Mouse (Mus musculus) Patski (cell line): ENCODE measurements at regions not wholly inside any gene's neighbourhood (a gene's known extent, or its start where the extent isn't known, plus 50 kb on each side); places are given as distances from the start of the nearest gene placed in this dataset.

Experiments used
- ATAC-seq: fragments of 100-300 bp; one replicate; pipeline ENCODE4 v1.8.0; 2021
- CTCF ChIA-PET: fragments of 350-600 bp; sonication (Branson Sonifier 250); formaldehyde crosslinking; loops from one replicate; lab custom pipeline; 2022; ENCODE audit warnings: inconsistent platforms; lab: Charles Lee
- POLR2A ChIA-PET: fragments of 350-600 bp; sonication (Branson Sonifier 250); formaldehyde crosslinking; loops from one replicate; lab custom pipeline; 2022; ENCODE audit warnings: antibody characterized with exemption, inconsistent platforms; lab: Charles Lee
- DNase-seq: peaks from one replicate; pipeline ENCODE4 v3.0.0-alpha.2; 2011; ENCODE audit warnings: low read depth, low spot score
- H3K27me3 ChIP-seq: fragments of 371-371 bp; one replicate; pipeline ENCODE4 v1.5.1; 2021
- CTCF ChIP-seq: fragments of 100-300 bp; IDR thresholded peaks from one replicate; pipeline ENCODE4 v1.5.1; 2021
- in situ Hi-C: fragments of 300-500 bp; cut with MboI; formaldehyde crosslinking; loops from 3 replicates; pipeline ENCODE4 v1.11.1; 2018; ENCODE audit warnings: low pct_unique_long_range_greater_than_20kb, mixed read lengths

DNA sequence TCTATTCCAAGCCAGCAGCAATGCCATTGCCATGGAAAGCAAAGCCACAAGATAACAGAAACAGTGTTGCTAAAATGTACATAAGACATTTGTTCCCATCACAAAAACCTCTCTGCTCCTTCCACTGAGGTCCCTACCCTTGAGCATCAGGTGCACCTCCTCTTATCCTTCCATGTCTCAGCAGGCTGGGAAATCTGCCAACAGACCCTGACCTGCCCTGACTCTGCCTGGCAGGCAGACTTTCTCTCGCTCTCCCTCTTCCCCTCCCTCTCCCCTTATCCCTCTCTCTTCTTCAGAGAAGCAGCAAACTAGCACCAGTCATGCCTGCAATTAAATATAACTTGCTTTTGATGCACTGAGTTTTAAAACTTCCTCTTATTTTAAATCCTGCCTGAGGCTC lies 288.6 kb downstream of the Gria2 start:
- no peak for TF ChIP-seq CTCF
- CTCF ChIA-PET: no interaction called here
- no peak for DNase-seq

DNA sequence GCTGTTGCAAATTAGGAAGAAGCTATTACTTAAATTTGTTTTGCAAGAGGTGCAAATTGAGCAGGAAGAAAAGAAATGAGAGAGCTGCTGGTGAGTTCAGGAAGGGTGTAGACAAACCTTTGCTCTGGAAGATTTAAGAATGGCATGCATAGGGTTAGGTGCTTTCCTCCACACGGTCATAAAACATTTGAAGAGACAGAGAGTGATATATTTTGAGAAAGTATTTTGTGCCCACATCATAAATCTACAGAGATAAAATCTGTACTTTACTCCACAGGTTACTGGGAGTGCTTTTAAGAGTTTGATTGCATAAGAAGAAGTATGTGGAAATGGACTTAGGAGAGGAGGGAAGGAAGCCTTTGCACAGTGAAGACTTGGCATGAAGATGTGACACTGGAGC lies 293.4 kb downstream of the Gria2 start:
- no peaks in the 10 kb centered on the region for H3K27me3 ChIP-seq
- ChIA-PET CTCF (interaction anchor here (1.1 kb wide), 1 partner anchor 11 kb away, joined by 3 read pairs; no protein-coding TSS in a partner anchor), POLR2A (no interaction called here)
- TF ChIP-seq CTCF: no peak
- in situ Hi-C loops: no loop called here
- DNase-seq: no peak
- no peak for ATAC-seq

More for the DNA sequence above, 288.6 kb downstream of the Gria2 start:
- no peak for ATAC-seq
- in situ Hi-C loops: no loop called here
- POLR2A ChIA-PET: no interaction called here
- H3K27me3 ChIP-seq: peaks cover 2% of the 10 kb centered on the region

DNA sequence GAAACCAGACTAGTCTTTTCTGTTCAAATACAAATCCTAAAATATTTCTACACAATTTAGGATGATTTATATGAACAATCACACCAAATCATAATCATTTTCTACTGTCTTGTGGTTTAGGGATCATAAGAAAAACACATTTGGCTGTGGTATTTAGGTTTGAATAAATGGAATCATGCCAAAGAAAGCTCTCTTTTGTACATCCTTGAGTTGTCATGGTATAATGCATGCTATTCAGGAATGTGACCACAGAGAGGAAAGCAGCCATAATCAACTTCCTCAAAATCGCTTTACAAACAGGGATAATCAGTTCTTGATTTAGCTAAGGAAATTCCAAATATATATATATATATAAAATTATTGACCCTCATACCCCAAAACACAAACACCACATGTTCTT lies 295.9 kb downstream of the Gria2 start:
- DNase-seq: no peak
- TF ChIP-seq CTCF: no peak
- in situ Hi-C loops: no loop called here
- no peaks in the 10 kb centered on the region for H3K27me3 ChIP-seq
- no peak for ATAC-seq
- ChIA-PET POLR2A (no interaction called here), CTCF (no interaction called here)

DNA sequence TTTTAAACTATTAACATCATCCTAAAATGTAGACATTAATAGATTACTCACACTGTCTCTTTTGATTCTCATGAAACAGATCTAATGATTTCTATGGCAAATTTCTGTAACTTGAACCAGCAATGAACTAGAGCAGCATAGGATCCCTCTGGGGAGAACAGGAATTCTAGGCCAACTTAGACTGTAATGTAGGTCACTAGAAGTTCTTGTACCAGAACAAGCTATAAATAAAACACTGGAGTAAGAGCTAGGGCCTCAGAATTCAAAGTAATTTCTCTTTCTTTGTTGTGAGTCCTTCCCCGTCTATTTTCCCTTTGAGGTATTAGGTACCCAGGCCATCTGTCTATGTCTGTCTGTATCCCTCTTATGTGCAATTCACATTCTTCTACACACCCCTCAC lies 301.5 kb downstream of the Gria2 start:
- H3K27me3 ChIP-seq: peaks cover 29% of the 10 kb centered on the region
- ChIA-PET CTCF (no interaction called here), POLR2A (no interaction called here)
- ATAC-seq: no peak
- in situ Hi-C loops: no loop called here
- no peak for DNase-seq
- TF ChIP-seq CTCF: no peak

DNA sequence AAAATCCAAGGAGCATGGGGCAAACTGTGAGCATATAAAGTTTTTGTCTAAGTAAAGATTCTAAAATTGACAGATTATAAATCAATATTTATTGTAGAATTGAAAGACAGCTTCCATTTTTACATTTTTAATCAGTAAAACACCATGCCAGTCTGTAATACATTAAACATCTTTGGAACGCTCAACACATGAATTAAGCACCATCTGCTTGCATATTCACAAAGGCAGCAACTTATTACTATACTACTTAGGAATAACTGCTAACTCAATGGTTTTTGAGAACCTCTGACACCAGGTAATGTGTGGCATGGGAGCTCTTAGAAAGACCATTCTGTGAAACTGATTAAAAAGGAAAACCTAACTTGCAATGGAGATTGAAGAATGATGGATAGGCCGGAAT lies 306.1 kb downstream of the Gria2 start:
- CTCF ChIA-PET: no interaction called here
- in situ Hi-C loops: no loop called here
- H3K27me3 ChIP-seq: peaks cover 39% of the 10 kb centered on the region
- no peak for ATAC-seq
- no peak for TF ChIP-seq CTCF
- POLR2A ChIA-PET: no interaction called here
- DNase-seq: no peak

DNA sequence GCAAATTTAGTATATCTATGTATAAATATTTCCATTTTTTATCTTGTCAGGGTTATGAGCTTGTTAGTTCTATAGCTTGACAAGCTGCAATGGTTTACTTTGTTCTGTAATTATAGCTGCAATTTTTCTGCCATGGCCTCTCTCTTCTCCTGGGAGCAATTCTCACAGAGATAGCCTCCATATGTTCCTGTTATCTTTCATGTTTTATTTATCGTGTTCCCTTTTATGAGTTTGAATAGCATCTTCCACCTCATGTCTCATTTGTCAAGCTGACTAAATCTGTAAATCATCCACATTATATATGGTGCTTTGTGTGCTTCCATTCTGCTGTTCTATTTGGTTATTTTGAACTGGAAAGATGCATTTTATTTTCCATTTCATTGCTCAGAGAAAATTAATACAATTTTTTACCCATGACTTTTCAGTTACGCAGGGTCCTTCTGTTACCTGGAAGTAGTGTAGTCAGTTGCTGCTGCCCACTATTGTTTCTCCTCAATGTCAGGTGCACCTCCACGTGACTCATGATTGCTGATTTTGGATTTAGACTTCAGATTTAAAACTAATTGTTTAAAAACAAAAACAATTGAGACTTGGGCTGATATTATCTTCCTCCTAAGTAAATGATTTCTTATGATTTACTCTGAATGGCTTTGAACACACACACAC lies 318.3 kb downstream of the Gria2 start:
- POLR2A ChIA-PET: no interaction called here

DNA sequence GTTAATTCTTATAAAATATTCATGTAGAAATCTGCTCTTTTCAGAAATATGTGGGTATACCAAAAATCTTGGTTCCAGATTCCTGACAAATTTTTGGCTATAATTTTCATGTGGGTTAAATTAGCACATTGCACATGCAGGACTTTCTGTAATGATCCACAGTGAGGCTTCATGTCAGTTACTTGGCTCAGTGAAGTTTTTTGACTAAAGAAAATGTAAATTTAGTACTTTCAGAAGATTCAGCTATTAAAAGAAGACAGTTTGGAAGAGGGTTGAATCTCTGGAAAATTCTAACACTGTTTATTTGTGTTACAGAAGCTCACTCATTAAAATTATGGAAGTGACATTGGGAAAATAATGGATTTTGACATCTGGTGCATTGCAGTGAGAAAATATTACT lies 324.0 kb downstream of the Gria2 start:
- no peak for DNase-seq
- in situ Hi-C loops: no loop called here
- no peak for ATAC-seq
- ChIA-PET POLR2A (no interaction called here), CTCF (no interaction called here)
- peaks cover 19% of the 10 kb centered on the region for H3K27me3 ChIP-seq
- TF ChIP-seq CTCF: no peak

More for the DNA sequence above, 318.3 kb downstream of the Gria2 start:
- H3K27me3 ChIP-seq: peaks cover 31% of the 10 kb centered on the region
- no peak for TF ChIP-seq CTCF
- no peak for ATAC-seq
- no peak for DNase-seq
- in situ Hi-C loops: no loop called here
- CTCF ChIA-PET: interaction anchor here (1.1 to 1.4 kb wide), 3 partner anchors 9 to 28 kb away, joined by 3 read pairs; no protein-coding TSS in a partner anchor

DNA sequence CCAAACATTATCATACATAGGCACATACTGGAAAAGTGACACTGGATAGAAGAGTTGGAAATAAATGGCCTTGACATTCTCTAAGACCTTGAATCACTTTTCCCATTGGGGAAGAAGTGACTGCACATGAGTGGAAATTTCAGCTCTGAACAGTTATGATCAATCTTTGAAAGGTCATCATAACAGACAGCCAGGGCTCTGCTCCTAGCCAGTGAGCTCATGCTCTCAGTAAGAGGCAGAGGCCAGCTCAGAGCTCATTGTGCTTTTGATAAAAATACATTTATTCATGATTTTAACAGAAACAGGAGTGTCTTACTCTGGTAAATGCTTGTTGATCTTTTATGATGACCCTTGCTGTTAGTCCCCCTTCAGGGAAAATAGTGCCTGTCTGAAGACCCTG lies 328.9 kb downstream of the Gria2 start:
- ATAC-seq: no peak
- no peak for TF ChIP-seq CTCF
- no peak for DNase-seq
- CTCF ChIA-PET: no interaction called here
- POLR2A ChIA-PET: no interaction called here
- H3K27me3 ChIP-seq: peaks cover 18% of the 10 kb centered on the region
- in situ Hi-C loops: no loop called here
